Mouse (Mus musculus) intestine, postnatal 0 days (tissue): Measurements from ENCODE around the gene Aspg. TPM values are rescaled to one million over a fixed set of nuclear protein-coding genes. Genes with fewer than 3 reads are reported as not detected.

Experiments used
- ATAC-seq: fragments of 200-750 bp; cut with Nextera tagmentation; 2 replicates; pipeline ENCODE4 v1.8.0; 2017; ENCODE audit warnings: mild to moderate bottlenecking, moderate TSS enrichment, moderate library complexity
- H3K27ac ChIP-seq: fragments of 300-500 bp; sonication (generic); 2 replicates; pipeline ENCODE4 v1.5.1; 2014; ENCODE audit warnings: mild to moderate bottlenecking, low read depth, low read length, moderate library complexity
- H3K27me3 ChIP-seq: fragments of 300-500 bp; sonication (generic); replicated peaks from 2 replicates; pipeline ENCODE4 v1.6.1; 2014; ENCODE audit warnings: low read length, mixed read lengths; ENCODE audit not compliant: control insufficient read depth, insufficient read depth
- H3K36me3 ChIP-seq: fragments of 300-500 bp; sonication (generic); 2 replicates; pipeline ENCODE4 v1.6.1; 2014; ENCODE audit warnings: mild to moderate bottlenecking, moderate library complexity; ENCODE audit not compliant: control insufficient read depth, insufficient read depth
- H3K4me1 ChIP-seq: fragments of 300-500 bp; sonication (generic); replicated peaks from 2 replicates; pipeline ENCODE4 v1.6.1; 2014; ENCODE audit warnings: antibody characterized with exemption, low read length, mixed read lengths; ENCODE audit not compliant: control insufficient read depth, insufficient read depth
- H3K4me2 ChIP-seq: fragments of 300-500 bp; sonication (generic); replicated peaks from 2 replicates; pipeline ENCODE4 v1.6.1; 2014; ENCODE audit warnings: low read depth, mild to moderate bottlenecking, moderate library complexity
- H3K4me3 ChIP-seq: fragments of 300-500 bp; sonication (generic); 2 replicates; pipeline ENCODE4 v1.5.1; 2014; ENCODE audit warnings: low read depth, low read length
- H3K9ac ChIP-seq: fragments of 300-500 bp; sonication (generic); 2 replicates; pipeline ENCODE4 v1.6.1; 2014; ENCODE audit warnings: mild to moderate bottlenecking, low read depth, low read length
- H3K9me3 ChIP-seq: fragments of 300-500 bp; sonication (generic); 2 replicates; pipeline ENCODE4 v1.6.1; 2016; ENCODE audit warnings: mixed run types; ENCODE audit not compliant: control insufficient read depth
- CTCF ChIP-seq: sonication (generic); IDR thresholded peaks from 2 replicates; pipeline ENCODE4 v1.5.1; 2016; ENCODE audit warnings: low read depth, mild to moderate bottlenecking, control low read depth, antibody characterized with exemption, moderate library complexity
- WGBS: fragments of 180-500 bp; shearing (Covaris S2); extraction: QIAGEN DNeasy Blood & Tissue Kit; methylation state at CpG from one replicate; pipeline ENCODE4 v1.1.7; 2014; 5-methylcytosine and 5-hydroxymethylcytosine counted together
- polyA plus RNA-seq: library from polyadenylated mRNA; unstranded; fragments of >200 nt; fragmentation: Nextera tagmentation; extraction: Ambion mirVana; gene quantifications from 2 replicates; pipeline ENCODE4 v1.2.1, GENCODE M21; 2015

Aspg gene
- polyA plus RNA-seq, 1 experiment from 2014 or later = 14.3 TPM

DNA sequence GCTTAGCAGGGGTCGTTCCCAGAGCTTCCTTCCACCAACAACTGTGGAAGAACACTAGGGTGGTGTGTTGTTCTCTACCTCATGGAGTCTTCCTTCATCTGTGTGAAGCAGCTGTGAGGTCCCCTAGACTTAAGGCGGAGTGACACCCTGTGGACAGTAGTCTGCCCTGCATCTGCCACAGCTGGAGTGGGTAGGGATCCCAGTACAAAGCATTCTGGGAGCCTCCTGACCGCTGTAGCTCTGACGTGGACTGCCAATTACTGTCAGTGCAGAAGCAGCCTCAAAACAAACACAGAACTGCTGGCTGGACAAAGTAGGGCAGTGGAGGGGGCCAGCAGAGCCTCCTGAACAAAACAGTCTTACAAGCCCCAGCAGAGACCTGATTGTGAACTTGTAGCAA is 5.4 kb upstream of the Aspg start:
- WGBS = 48% methylated on average over 4 of the region's 4 CpGs
- Histone ChIP-seq H3K9me3 (no peaks in the 10 kb centered on the region), H3K4me2 (no peak overlapping the region), H3K4me3 (no peak overlapping the region), H3K9ac (no peak overlapping the region), H3K27ac (no peak overlapping the region), H3K36me3 (no peaks in the 10 kb centered on the region), H3K27me3 (no peaks in the 10 kb centered on the region), H3K4me1 (no peaks in the 10 kb centered on the region)
- TF ChIP-seq CTCF = peak; percentile 56
- ATAC-seq = no peak

GRCm38 (mm10) chr12:112103179-112103578 is 3.3 kb upstream of the Aspg start:
- H3K4me1 ChIP-seq = no peaks in the 10 kb centered on the region
- no peaks in the 10 kb centered on the region for H3K36me3 ChIP-seq
- H3K9me3 ChIP-seq = no peaks in the 10 kb centered on the region
- no peak for ATAC-seq
- H3K9ac ChIP-seq = no peak overlapping the region
- no peaks in the 10 kb centered on the region for H3K27me3 ChIP-seq
- no peak overlapping the region for H3K4me3 ChIP-seq
- TF ChIP-seq CTCF = no peak
- 81% methylated on average over 5 of the region's 5 CpGs for WGBS
- H3K4me2 ChIP-seq = no peak overlapping the region
- H3K27ac ChIP-seq = no peak overlapping the region

GRCm38 (mm10) chr12:112104890-112105289 is 1.6 kb upstream of the Aspg start:
- Histone ChIP-seq H3K9ac (no peak overlapping the region), H3K9me3 (no peaks in the 10 kb centered on the region), H3K27ac (no peak overlapping the region), H3K27me3 (no peaks in the 10 kb centered on the region), H3K36me3 (no peaks in the 10 kb centered on the region), H3K4me1 (no peaks in the 10 kb centered on the region), H3K4me3 (no peak overlapping the region), H3K4me2 (no peak overlapping the region)
- 93% methylated on average over 11 of the region's 11 CpGs for WGBS
- no peak for ATAC-seq
- TF ChIP-seq CTCF = no peak

- TF ChIP-seq CTCF = no peak
- no peak overlapping the region for H3K9ac ChIP-seq
- H3K4me2 ChIP-seq = peak overlapping the region; percentile 66
- H3K4me1 ChIP-seq = no peaks in the 10 kb centered on the region
- WGBS = 60% methylated on average over 8 of the region's 8 CpGs
- H3K27me3 ChIP-seq = no peaks in the 10 kb centered on the region
- ATAC-seq = no peak
- H3K9me3 ChIP-seq = no peaks in the 10 kb centered on the region
- H3K27ac ChIP-seq = peak overlapping the region; percentile 6; the same call in 1 of the 2 replicates
- H3K36me3 ChIP-seq = no peaks in the 10 kb centered on the region
- peak overlapping the region; percentile 40 for H3K4me3 ChIP-seq
Measured at GRCm38 (mm10) chr12:112107685-112108084, 1.2 kb downstream of the Aspg start.

GRCm38 (mm10) chr12:112108696-112109445 is 2.4 kb downstream of the Aspg start:
- Histone ChIP-seq H3K27ac (peak overlapping the region; percentile 78), H3K4me3 (no peak overlapping the region), H3K27me3 (no peaks in the 10 kb centered on the region), H3K4me1 (0 out of 2 replicates have a peak, but pooled peaks cover 3% of the 10 kb centered on the region), H3K36me3 (no peaks in the 10 kb centered on the region), H3K9ac (no peak overlapping the region), H3K4me2 (peak overlapping the region; percentile 66), H3K9me3 (no peaks in the 10 kb centered on the region)
- no peak for TF ChIP-seq CTCF
- WGBS = 55% methylated on average over 11 of the region's 11 CpGs
- peak; percentile 52 for ATAC-seq

DNA sequence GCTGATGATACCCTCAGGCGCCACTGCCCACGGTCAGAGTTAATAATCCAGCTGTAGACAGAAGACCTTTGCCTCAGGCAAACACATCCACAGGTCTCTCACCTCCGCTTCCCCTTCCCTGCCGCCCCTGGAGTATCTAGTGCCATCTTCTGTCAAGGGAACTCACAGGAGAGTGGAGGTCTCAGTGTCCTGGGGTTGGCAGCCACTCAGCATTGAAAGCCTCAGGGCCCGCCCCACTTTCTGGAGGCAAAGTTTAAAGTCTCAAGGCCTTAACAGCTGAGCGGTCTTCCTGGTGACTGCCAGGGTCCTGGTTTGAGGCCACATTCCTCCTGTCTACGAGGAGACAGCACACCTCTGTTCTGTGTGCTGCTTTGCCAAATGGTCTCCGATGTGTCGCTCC is 3.2 kb downstream of the Aspg start:
- Histone ChIP-seq H3K9me3 (no peaks in the 10 kb centered on the region), H3K36me3 (0 out of 2 replicates have a peak, but pooled peaks cover 5% of the 10 kb centered on the region), H3K27me3 (no peaks in the 10 kb centered on the region), H3K4me3 (no peak overlapping the region), H3K9ac (no peak overlapping the region), H3K4me1 (0 out of 2 replicates have a peak, but pooled peaks cover 3% of the 10 kb centered on the region), H3K27ac (no peak overlapping the region; the same call in 1 of the 2 replicates), H3K4me2 (peak overlapping the region; percentile 66)
- no peak for ATAC-seq
- WGBS = 48% methylated on average over 9 of the region's 9 CpGs
- no peak for TF ChIP-seq CTCF
